Mouse (Mus musculus) testis, adult 2 months (tissue): Measurements from ENCODE around the gene Fam8a1. TPM values are rescaled to one million over a fixed set of nuclear protein-coding genes. Genes with fewer than 3 reads are reported as not detected.
A peak's percentile ranks its signal among the peaks of the same experiment; 100 is the strongest.

Source experiments
- H3K27ac ChIP-seq: fragments of 200-500 bp; 2 replicates; pipeline ENCODE4 v1.5.1; 2012; ENCODE audit warnings: low read depth, low read length; ENCODE audit not compliant: control insufficient read depth, insufficient read depth
- H3K27me3 ChIP-seq: fragments of 200-500 bp; 2 replicates; pipeline ENCODE4 v1.6.1; 2012; ENCODE audit warnings: mild to moderate bottlenecking, low read length, moderate library complexity; ENCODE audit not compliant: control insufficient read depth, insufficient read depth
- H3K36me3 ChIP-seq: fragments of 200-500 bp; 2 replicates; pipeline ENCODE4 v1.6.1; 2012; ENCODE audit warnings: mild to moderate bottlenecking, low read length; ENCODE audit not compliant: control insufficient read depth, insufficient read depth
- H3K4me1 ChIP-seq: fragments of 200-500 bp; 2 replicates; pipeline ENCODE4 v1.6.1; 2012; ENCODE audit warnings: low read length; ENCODE audit not compliant: control insufficient read depth, insufficient read depth
- H3K4me3 ChIP-seq: fragments of 200-500 bp; 2 replicates; pipeline ENCODE4 v1.5.1; 2012; ENCODE audit warnings: low read depth, mild to moderate bottlenecking, low read length, moderate library complexity, mixed read lengths; ENCODE audit not compliant: control insufficient read depth
- CTCF ChIP-seq: fragments of 200-500 bp; IDR thresholded peaks from 2 replicates; pipeline ENCODE4 v1.5.1; 2012; ENCODE audit warnings: low read depth, mild to moderate bottlenecking, inconsistent platforms, low read length, moderate library complexity; ENCODE audit not compliant: control insufficient read depth, insufficient read depth, insufficient replicate concordance
- POLR2A ChIP-seq: fragments of 200-500 bp; IDR thresholded peaks from 2 replicates; pipeline ENCODE4 v1.6.1; 2012; ENCODE audit warnings: low read depth, mild to moderate bottlenecking, inconsistent platforms, low read length, moderate library complexity; ENCODE audit not compliant: control insufficient read depth
- polyA plus RNA-seq: library from polyadenylated mRNA; depleted of rRNA; stranded (reverse); fragments of >200 nt; gene quantifications from 2 replicates; pipeline ENCODE4 v1.2.3, GENCODE M21; 2012

Fam8a1 gene
- polyA plus RNA-seq, 1 experiment = 29.9 TPM

GRCm38 (mm10) chr13:46633320-46634132 is 35.8 kb upstream of the Fam8a1 start:
- H3K4me3 ChIP-seq = no peak overlapping the region
- no peaks in the 10 kb centered on the region for H3K27me3 ChIP-seq
- H3K4me1 ChIP-seq = no peaks in the 10 kb centered on the region; the same call in 1 of the 2 replicates
- TF ChIP-seq CTCF (no peak), POLR2A (no peak)
- no peaks in the 10 kb centered on the region for H3K36me3 ChIP-seq
- no peak overlapping the region for H3K27ac ChIP-seq

GRCm38 (mm10) chr13:46634133-46634488 is 35.2 kb upstream of the Fam8a1 start:
- Histone ChIP-seq H3K36me3 (no peaks in the 10 kb centered on the region), H3K27me3 (no peaks in the 10 kb centered on the region), H3K27ac (no peak overlapping the region), H3K4me3 (no peak overlapping the region), H3K4me1 (no peaks in the 10 kb centered on the region; the same call in 1 of the 2 replicates)
- no peak for TF ChIP-seq POLR2A
- TF ChIP-seq CTCF = no peak

DNA sequence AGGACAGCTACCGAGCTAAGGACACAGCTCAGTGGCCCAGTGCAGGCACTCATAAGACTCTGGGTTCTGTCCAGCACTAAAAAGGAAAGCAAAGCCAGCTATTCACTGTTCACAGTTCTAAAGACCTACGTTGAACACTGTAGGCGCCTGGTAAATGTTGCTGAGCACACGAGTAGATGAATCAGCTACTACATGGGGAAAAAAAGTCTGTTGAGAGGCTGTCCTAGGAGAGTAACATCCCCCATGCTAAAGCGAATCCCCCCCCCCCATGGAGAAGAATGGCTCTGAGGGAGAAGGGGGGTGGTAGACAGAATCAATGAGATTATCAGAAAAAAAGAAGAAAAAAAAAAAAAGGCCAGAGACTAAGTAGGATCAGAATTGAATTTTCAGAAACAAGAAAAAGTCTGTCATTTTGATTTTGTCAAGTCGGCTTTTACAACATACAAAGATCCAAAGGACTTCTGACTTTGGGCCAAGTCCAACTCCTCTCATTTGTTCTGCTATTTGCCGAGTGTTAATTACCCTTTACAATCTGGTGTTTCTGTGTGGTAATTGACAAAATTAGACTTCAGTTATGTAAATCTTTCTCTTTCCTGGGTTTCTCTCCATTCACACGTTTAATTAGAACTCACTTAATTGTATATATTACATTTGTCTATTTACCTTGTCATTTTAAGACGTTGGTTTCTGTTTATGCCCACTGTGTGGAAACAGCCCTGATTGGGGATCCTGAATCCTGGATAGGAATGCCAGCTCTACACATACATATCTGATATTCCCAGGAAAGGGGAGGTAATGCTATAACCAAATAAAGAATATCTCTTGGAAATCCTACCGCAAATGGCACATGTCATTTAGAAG is 28.5 kb upstream of the Fam8a1 start:
- TF ChIP-seq POLR2A (no peak), CTCF (no peak)
- Histone ChIP-seq H3K4me1 (no peaks in the 10 kb centered on the region), H3K36me3 (no peaks in the 10 kb centered on the region), H3K27me3 (no peaks in the 10 kb centered on the region), H3K4me3 (no peak overlapping the region), H3K27ac (no peak overlapping the region)

GRCm38 (mm10) chr13:46642318-46642717 is 27.0 kb upstream of the Fam8a1 start:
- no peak overlapping the region for H3K27ac ChIP-seq
- H3K27me3 ChIP-seq = no peaks in the 10 kb centered on the region
- TF ChIP-seq CTCF (peak; percentile 75; the same call in 1 of the 2 replicates), POLR2A (no peak)
- no peak overlapping the region for H3K4me3 ChIP-seq
- no peaks in the 10 kb centered on the region for H3K36me3 ChIP-seq
- no peaks in the 10 kb centered on the region for H3K4me1 ChIP-seq

DNA sequence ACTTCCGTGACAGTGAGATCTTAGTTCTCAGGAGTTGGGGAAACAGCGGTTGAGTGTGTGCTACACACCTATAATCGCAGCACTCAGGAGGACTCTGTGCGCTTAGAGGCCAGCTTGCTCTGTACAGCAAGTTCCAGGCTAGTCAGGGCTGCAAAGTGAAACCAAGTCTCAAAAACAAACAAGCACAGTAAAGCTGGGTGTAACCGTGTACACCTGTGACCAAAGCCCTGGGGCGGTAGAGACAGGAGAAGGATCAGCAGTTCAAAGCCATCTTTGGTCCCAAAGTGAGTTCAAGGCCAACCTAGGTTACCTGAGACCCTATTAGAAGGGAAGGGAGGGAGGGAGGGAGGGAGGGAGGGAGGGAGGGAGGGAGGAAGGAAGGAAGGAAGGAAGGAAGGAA is 25.1 kb upstream of the Fam8a1 start:
- H3K27ac ChIP-seq = no peak overlapping the region
- H3K27me3 ChIP-seq = no peaks in the 10 kb centered on the region
- TF ChIP-seq POLR2A = no peak
- no peak for TF ChIP-seq CTCF
- H3K36me3 ChIP-seq = no peaks in the 10 kb centered on the region
- H3K4me1 ChIP-seq = no peaks in the 10 kb centered on the region
- no peak overlapping the region for H3K4me3 ChIP-seq

DNA sequence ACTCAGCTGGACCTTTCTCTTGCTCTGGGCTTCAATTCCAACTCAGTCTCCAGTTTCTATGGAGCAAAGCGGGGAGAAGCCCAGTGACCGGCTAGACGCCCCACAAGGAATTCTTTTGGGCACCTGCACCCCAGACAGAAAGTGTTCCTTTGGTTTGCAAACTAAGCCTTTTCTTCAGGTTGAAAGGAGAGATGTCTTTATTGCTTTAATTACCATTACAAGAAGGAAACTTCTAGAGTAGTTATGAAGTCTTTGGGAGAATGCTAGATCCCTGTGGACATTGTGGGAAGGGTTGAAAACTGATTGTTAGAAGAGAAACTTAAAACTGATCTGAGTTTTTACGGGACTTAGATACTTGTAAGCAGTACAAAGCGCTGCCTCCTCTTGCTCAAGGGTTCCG is 23.8 kb upstream of the Fam8a1 start:
- Histone ChIP-seq H3K4me3 (no peak overlapping the region), H3K27ac (no peak overlapping the region), H3K36me3 (no peaks in the 10 kb centered on the region), H3K4me1 (no peaks in the 10 kb centered on the region), H3K27me3 (no peaks in the 10 kb centered on the region)
- TF ChIP-seq POLR2A = no peak
- no peak for TF ChIP-seq CTCF

DNA sequence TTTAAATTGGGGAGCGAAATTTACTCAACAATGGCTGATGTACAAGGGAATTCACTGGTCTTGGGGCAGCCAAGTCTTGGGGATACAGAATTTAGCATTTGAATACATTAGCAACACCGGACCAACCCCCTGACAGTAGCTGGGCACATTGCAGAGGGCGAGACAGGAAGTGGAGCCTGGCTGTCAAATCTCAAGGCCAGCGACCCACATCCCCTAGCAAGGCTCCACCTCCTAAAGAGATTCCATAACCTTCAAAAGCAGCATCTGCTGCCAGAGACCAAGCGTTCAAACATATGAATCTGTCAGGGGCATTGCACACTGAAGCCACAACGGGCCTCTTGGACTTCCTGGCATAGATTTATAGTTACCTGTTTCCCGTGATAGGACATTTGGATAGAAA is 17.5 kb upstream of the Fam8a1 start:
- no peak overlapping the region for H3K27ac ChIP-seq
- no peaks in the 10 kb centered on the region for H3K4me1 ChIP-seq
- no peak overlapping the region for H3K4me3 ChIP-seq
- TF ChIP-seq POLR2A (no peak), CTCF (no peak)
- H3K27me3 ChIP-seq = no peaks in the 10 kb centered on the region
- no peaks in the 10 kb centered on the region for H3K36me3 ChIP-seq
